Mouse (Mus musculus) megakaryocyte, embryonic 14.5 days (primary cell): Measurements from ENCODE around the gene Sema4d.

Source experiments
- FLI1 ChIP-seq: IDR thresholded peaks from 2 replicates; pipeline ENCODE4 v1.6.1; 2012; ENCODE audit warnings: low read length, inconsistent platforms, mixed read lengths
- GATA1 ChIP-seq: IDR thresholded peaks from 3 replicates; pipeline ENCODE4 v1.6.1; 2012; ENCODE audit warnings: mixed read lengths, low read length, inconsistent platforms, borderline replicate concordance

DNA sequence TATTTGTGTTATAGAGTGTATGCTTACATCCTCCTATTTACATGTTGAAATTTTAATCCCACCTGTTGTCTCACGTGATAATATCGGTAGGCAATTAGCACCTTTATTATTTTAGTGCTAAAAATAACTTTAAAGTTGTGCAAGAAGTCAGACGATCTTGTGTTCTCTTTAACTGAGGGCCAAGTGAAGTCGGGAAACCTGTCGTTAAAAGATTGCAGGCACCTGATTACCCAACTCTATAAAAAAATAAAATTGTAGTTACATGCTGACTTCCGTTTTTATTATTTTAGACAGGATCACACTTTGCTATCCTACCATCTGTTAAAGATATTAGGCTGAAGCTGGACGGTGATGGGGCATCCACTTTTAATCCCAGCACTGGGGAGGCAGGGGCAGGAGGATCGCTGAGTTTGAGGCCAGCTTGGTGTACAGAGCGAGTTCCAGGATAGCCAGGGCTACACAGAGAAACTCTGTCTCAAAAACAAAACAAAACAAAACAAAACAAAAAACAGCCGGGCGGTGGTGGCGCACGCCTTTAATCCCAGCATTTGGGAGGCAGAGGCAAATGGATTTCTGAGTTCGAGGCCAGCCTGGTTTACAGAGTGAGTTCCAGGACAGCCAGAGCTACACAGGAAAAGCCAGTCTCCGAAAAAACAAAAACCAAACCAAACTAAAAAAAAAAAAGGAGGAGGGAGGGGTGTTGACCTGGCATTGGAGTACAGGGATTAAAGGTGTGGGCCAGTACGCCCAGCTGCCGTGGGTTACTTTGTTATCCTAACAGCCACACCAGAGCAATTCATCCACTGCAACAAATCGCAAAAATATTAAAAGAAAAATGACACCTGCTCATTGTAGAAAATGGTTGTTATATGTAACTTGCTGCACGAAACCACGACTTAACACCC is 149.4 kb downstream of the Sema4d start:
- TF ChIP-seq FLI1 (no peak), GATA1 (no peak)
